Mouse (Mus musculus) natural killer cell, adult 2 months (primary cell): ENCODE data around the gene Ascl5.

Experiments used
- DNase-seq, 2 experiments: peaks; one replicate each; pipeline ENCODE4 v3.0.0; 2022; ENCODE audit warnings: low spot score in 2 of 2

Gene Ascl5

DNA sequence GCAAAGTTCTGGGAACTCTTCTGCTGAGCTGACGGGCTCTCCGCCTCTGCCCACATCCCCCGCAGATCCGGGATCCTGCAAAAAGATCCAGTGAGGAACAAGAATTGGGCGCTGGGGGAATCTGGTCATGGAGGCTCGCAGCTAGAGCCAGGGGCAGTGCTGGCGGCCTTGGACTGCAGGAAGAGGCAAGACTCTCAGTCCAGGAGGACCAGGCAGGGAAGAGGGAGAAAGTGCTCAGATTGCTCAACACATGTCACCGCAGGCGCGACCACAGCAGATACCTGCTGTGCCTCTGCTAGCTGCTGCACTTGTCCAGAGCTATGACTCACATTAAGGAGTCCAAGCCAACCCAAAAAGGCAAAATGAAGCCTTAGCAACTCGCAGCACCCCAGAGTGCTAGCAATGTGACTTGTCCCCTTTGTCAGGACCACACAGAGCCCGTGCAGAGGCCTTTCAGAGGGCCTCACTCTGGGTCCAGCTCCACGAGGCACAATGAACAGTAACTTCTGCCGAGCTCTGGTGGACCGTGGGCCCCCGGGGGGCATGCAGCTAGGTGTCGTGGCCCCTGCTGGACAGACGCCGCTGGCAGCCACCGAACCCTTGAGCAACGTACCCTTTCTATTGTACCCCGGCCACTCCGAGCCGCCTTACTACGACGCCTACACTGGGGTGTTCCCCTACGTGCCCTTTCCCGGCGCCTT lies at the start of gene Ascl5:
Gene Ascl5, plus strand, starts transcription at position 493 of the 701 bp plus-strand sequence.
- no peak for DNase-seq

- no peak for DNase-seq
Measured at GRCm38 (mm10) chr1:136001438-136001837, 49.2 kb upstream of the Ascl5 start.

DNA sequence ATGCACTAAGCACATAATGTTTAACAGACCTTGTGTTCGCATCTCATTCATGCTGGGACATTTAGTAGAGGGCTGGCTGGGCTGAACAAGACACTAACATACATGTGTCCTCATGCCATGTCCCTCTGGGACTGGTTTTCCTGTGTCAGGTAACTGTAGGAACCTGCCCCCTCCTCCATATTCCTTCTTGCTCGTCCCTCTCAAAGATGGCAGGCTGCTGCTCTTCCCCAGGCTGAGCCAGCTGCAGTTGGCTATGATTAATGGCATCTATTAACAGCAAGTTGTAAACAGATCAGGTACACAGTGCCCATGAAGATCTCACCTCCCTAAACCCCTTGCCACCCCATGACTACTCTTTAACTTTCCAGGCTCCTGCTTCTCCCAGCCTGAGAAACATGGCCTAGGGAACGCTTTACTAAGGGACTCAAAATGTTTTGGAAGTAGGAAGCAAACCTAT lies 44.3 kb upstream of the Ascl5 start, which contains the start of gene Igfn1:
Gene Igfn1, minus strand, starts transcription at position 51 of the 457 bp plus-strand sequence.
- DNase-seq: no peak

- peak; percentile 4 to 24 for DNase-seq
Measured at GRCm38 (mm10) chr1:136007211-136008158, 43.1 kb upstream of the Ascl5 start, which contains the start of gene Tmem9. Tmem9 (plus strand) TSS chr1:136008150.

GRCm38 (mm10) chr1:136008159-136008533 lies 42.5 kb upstream of the Ascl5 start:
- DNase-seq: no peak

- DNase-seq: no peak
Measured at GRCm38 (mm10) chr1:136010247-136010646, 40.4 kb upstream of the Ascl5 start.

GRCm38 (mm10) chr1:136013513-136013912 lies 37.1 kb upstream of the Ascl5 start:
- no peak for DNase-seq

DNA sequence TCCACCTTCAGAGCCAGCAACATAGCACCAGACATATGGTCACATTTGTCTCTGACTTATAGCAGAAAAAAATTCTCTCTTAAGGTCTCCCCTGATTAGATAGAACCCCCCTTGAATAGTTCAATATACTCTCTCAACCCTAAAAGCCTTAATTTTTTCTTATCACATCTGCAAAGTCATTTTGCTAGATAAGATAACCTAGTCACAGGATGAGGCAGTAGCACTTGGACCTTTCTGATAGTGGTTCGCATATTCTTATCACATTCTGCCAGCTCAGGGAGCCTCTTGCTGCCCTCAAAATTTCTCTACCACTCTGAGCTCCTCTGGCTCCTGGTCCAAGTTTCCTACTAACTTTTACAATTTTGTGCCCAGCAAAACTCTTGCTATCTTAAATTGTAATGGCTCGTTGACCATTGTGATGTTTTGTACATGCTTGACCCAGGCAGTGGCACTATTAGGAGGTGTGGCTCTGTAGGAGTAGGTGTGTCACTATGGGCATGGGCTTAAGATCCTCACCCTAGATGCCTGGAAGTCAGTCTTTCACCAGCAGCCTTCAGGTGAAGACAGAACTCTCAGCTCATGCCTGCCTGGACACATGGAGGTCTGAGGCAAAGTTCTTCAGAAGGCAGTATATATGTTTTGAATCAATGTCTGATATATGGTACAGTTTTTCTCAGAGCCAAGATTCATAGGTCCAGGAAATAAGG lies 35.7 kb upstream of the Ascl5 start:
- no peak for DNase-seq

DNA sequence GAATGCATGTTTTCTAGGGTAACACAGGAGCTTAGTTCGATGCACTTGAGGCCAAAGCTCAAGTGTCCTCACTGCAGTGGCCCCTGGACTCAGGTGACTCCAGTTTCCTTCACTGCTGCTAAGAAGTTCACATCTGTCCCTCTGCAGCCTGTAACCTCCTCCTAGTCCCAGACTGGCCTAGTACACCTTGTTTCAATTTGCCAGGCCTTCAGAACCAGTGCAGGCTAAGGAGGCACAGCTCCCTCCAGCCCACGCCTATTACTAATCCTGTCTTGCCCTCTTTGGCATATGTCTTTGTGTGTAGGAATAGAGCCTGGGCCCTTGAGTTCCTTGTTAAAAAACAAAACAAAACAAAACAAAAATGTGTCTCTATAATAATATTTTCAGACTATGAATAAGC lies 33.3 kb upstream of the Ascl5 start:
- DNase-seq: no peak

DNA sequence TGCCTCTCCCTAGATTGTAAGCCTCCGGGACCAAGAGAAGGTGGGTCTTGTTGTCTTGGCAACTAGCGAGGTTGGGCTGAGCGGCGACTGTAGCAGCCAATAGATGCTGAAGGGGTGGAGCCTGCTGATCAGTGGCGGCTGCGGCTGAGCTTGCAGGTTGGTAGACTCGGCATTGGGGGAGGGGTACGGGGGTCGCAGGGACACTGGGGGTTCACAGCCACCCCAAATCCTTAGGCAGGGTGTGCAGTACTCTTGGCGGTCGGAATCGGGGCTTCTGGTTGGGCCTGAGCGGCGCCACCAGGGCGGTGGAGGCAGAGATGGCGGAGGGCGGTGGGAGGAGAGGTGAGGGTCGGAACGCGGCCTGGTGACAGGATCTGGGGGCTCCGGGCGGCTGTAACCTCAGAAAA lies 32.7 kb upstream of the Ascl5 start:
- peak; percentile 64 to 69 for DNase-seq

GRCm38 (mm10) chr1:136018390-136019189 lies 32.0 kb upstream of the Ascl5 start:
- peak; percentile 3 to 21 for DNase-seq

- DNase-seq: no peak
Measured at GRCm38 (mm10) chr1:136030201-136030600, 20.4 kb upstream of the Ascl5 start.

DNA sequence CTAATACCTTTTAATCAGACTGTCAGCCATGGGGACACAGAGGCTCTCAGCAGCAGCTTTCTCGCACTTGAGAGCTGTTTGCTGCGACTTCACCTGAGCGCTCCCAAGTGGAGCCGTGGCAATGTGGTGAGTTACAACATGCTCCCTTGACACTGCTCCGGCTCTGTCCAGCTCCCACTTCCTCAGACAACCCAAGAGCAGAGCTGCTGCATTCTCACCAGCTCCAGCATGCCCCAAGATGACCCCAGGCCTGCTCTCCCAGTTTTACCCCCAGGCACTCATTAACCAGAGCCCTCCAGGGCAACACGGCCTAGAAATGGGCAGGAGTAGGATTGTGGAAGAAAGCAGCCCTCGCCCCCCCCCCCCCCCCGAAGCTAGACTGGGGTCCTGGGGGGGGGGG lies 18.9 kb upstream of the Ascl5 start:
- no peak for DNase-seq

GRCm38 (mm10) chr1:136032961-136033360 lies 17.6 kb upstream of the Ascl5 start:
- no peak for DNase-seq

- no peak for DNase-seq
Measured at GRCm38 (mm10) chr1:136038746-136039538, 11.7 kb upstream of the Ascl5 start.

GRCm38 (mm10) chr1:136040452-136040851 lies 10.2 kb upstream of the Ascl5 start:
- DNase-seq: no peak

DNA sequence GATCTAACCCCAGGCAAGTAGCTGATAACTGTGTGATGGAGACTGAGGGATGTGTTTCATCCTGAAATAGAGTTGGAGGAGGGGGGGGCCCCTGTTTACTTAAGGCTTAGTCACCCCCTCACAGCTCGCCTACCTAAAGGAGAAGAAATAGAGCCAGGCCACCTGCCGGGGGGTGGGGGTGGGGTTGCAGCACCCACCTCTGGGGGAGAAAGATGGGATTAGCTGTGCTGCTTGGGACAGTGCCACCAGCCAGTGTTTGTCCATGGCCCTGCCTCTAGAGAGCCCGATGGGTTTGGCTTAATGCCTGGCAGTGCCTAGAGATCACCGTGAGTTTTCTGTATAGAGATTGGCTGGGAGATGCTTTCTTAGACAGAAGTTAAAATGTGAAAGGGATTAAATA lies 9.7 kb upstream of the Ascl5 start:
- DNase-seq: no peak

- peak; percentile 14 to 46 for DNase-seq
Measured at GRCm38 (mm10) chr1:136045774-136046173, 4.8 kb upstream of the Ascl5 start.

DNA sequence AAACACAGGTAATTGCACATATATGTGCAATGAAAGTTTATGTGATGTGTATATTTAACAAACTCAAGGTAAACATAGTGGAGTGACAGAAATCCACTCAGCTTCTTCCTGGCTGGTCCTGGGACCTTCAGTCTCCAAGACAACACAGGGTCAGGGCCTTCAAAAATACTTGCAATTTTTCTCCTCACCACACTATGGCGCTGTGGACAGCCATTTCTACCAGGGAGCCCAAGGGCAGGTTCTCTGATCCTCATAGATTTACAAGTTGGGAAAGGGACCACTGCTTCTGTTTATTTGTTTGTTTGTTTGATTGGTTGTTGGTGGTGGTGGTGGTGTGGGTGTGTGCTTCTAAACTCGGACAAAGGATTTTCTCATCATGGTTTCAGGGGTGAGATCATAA lies 3.2 kb upstream of the Ascl5 start:
- DNase-seq: no peak

DNA sequence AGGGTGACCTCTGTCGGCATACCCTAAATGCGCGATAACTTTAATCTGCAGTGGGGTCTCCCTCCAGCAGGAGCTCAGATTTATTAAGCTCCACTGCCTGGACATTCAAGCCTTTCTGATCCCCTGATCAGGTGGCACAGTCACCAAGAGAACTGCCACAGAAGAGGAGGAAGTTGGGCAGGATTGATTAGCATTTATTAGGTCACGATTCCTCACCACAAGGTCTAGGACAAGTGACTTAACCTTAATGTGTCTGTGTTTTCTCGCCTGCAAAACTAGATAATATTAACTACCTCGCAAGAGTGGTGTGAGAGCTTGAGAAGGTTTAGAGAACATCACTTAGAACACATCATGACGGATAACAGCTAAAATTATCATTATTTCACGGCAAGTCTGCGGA lies 2.7 kb upstream of the Ascl5 start:
- DNase-seq: no peak

- DNase-seq: no peak
Measured at GRCm38 (mm10) chr1:136051013-136051315, 360 bp downstream of the Ascl5 start.
